Mouse (Mus musculus): Measurements from ENCODE around the gene Doc2g. TPM values are rescaled to one million over a fixed set of nuclear protein-coding genes. Genes with fewer than 3 reads are reported as not detected.

The Doc2g gene
- polyA plus RNA-seq, 1 experiment from 2014 or later = 1.9 TPM

GRCm38 (mm10) chr19:4055947-4056693 is 53.0 kb downstream of the Doc2g start:
- ATAC-seq (ENCODE audit: low FRiP score) (no peak), DNase-seq (ENCODE audit: low spot score) (no peak)
- Histone ChIP-seq H3K9ac (ENCODE audit: low read depth, low read length) (no peak overlapping the region), H3K9me3 (ENCODE audit: control insufficient read depth, low read length) (no peaks in the 10 kb centered on the region), H3K4me3 (ENCODE audit: low read depth, low read length) (no peak overlapping the region), H3K4me2 (replicated peaks; ENCODE audit: low read depth, low read length) (no peak overlapping the region), H3K36me3 (ENCODE audit: control insufficient read depth, insufficient read depth, low read length) (no peaks in the 10 kb centered on the region), H3K27ac (ENCODE audit: low read depth, low read length) (no peak overlapping the region), H3K4me1 (replicated peaks; ENCODE audit: control insufficient read depth, insufficient read depth, low read length) (no peaks in the 10 kb centered on the region), H3K27me3 (ENCODE audit: control insufficient read depth, insufficient read depth, low read length) (no peaks in the 10 kb centered on the region)
- WGBS = 64% methylated on average over 15 of the region's 15 CpGs

Other genes starting within 250 kb of the Doc2g start
- gene Kmt5b, start 235.9 kb upstream of the Doc2g start, polyA plus RNA-seq (2014; fragmentation: Nextera tagmentation; extraction: Ambion mirVana) = 43.9 and 52.7 TPM in 2 replicates
- 50.3 and 63.7 TPM in 2 replicates for gene Chka, start 151.5 kb upstream of the Doc2g start, polyA plus RNA-seq (2014; fragmentation: Nextera tagmentation; extraction: Ambion mirVana)
- gene Tcirg1, start 96.2 kb upstream of the Doc2g start, polyA plus RNA-seq (2014; fragmentation: Nextera tagmentation; extraction: Ambion mirVana) = 10.7 and 11.6 TPM in 2 replicates
- 240 and 258 TPM in 2 replicates for gene Ndufs8, start 90.5 kb upstream of the Doc2g start, polyA plus RNA-seq (2014; fragmentation: Nextera tagmentation; extraction: Ambion mirVana)
- 0.59 and 1.4 TPM in 2 replicates for gene Aldh3b1, start 73.5 kb upstream of the Doc2g start, polyA plus RNA-seq (2014; fragmentation: Nextera tagmentation; extraction: Ambion mirVana)
- gene Unc93b1, start 68.1 kb upstream of the Doc2g start, polyA plus RNA-seq (2014; fragmentation: Nextera tagmentation; extraction: Ambion mirVana) = 5.1 and 6.4 TPM in 2 replicates
- gene Aldh3b3, start 44.7 kb upstream of the Doc2g start, polyA plus RNA-seq (2014; fragmentation: Nextera tagmentation; extraction: Ambion mirVana) = not detected in 2 replicates
- 1.5 and 2.3 TPM in 2 replicates for gene Aldh3b2, start 31.0 kb upstream of the Doc2g start, polyA plus RNA-seq (2014; fragmentation: Nextera tagmentation; extraction: Ambion mirVana)
- 2.5 and 2.8 TPM in 2 replicates for gene Acy3, start 16.7 kb upstream of the Doc2g start, polyA plus RNA-seq (2014; fragmentation: Nextera tagmentation; extraction: Ambion mirVana)
- gene Tbx10, start 10.6 kb upstream of the Doc2g start, polyA plus RNA-seq (2014; fragmentation: Nextera tagmentation; extraction: Ambion mirVana) = 0.70 and 2.3 TPM in 2 replicates
- gene Nudt8, start 2.7 kb upstream of the Doc2g start, polyA plus RNA-seq (2014; fragmentation: Nextera tagmentation; extraction: Ambion mirVana) = 14.6 and 19.5 TPM in 2 replicates
- gene Gm49405, start 2.7 kb upstream of the Doc2g start, polyA plus RNA-seq (2014; fragmentation: Nextera tagmentation; extraction: Ambion mirVana) = 1.5 and 1.6 TPM in 2 replicates
- 188 and 201 TPM in 2 replicates for gene Ndufv1, start 9.5 kb downstream of the Doc2g start, polyA plus RNA-seq (2014; fragmentation: Nextera tagmentation; extraction: Ambion mirVana)
- gene Gstp1, start 34.7 kb downstream of the Doc2g start, polyA plus RNA-seq (2014; fragmentation: Nextera tagmentation; extraction: Ambion mirVana) = 343 and 348 TPM in 2 replicates
- 1.1 and 2.9 TPM in 2 replicates for gene Gstp2, start 42.7 kb downstream of the Doc2g start, polyA plus RNA-seq (2014; fragmentation: Nextera tagmentation; extraction: Ambion mirVana)
- not detected in 2 replicates for gene Gstp3, start 56.3 kb downstream of the Doc2g start, polyA plus RNA-seq (2014; fragmentation: Nextera tagmentation; extraction: Ambion mirVana)
- gene Cabp2, start 78.3 kb downstream of the Doc2g start, polyA plus RNA-seq (2014; fragmentation: Nextera tagmentation; extraction: Ambion mirVana) = not detected in 2 replicates
- 74.4 and 84.3 TPM in 2 replicates for gene Cdk2ap2, start 93.9 kb downstream of the Doc2g start, polyA plus RNA-seq (2014; fragmentation: Nextera tagmentation; extraction: Ambion mirVana)
- 12.2 and 15.4 TPM in 2 replicates for gene Pitpnm1, start 96.7 kb downstream of the Doc2g start, polyA plus RNA-seq (2014; fragmentation: Nextera tagmentation; extraction: Ambion mirVana)
- gene Aip, start 122.5 kb downstream of the Doc2g start, polyA plus RNA-seq (2014; fragmentation: Nextera tagmentation; extraction: Ambion mirVana) = 65.7 and 67.4 TPM in 2 replicates
- gene Gpr152, start 136.5 kb downstream of the Doc2g start, polyA plus RNA-seq (2014; fragmentation: Nextera tagmentation; extraction: Ambion mirVana) = not detected in 2 replicates
- not detected in 2 replicates for gene Cabp4, start 140.7 kb downstream of the Doc2g start, polyA plus RNA-seq (2014; fragmentation: Nextera tagmentation; extraction: Ambion mirVana)
- 119 and 123 TPM in 2 replicates for gene Coro1b, start 145.3 kb downstream of the Doc2g start, polyA plus RNA-seq (2014; fragmentation: Nextera tagmentation; extraction: Ambion mirVana)
- gene Ptprcap, start 150.3 kb downstream of the Doc2g start, polyA plus RNA-seq (2014; fragmentation: Nextera tagmentation; extraction: Ambion mirVana) = 1.0 and 1.1 TPM in 2 replicates
- 42.2 and 45.7 TPM in 2 replicates for gene Rps6kb2, start 160.0 kb downstream of the Doc2g start, polyA plus RNA-seq (2014; fragmentation: Nextera tagmentation; extraction: Ambion mirVana)
- 2.8 and 3.3 TPM in 2 replicates for gene Carns1, start 172.2 kb downstream of the Doc2g start, polyA plus RNA-seq (2014; fragmentation: Nextera tagmentation; extraction: Ambion mirVana)
- 0.79 and 0.96 TPM in 2 replicates for gene Tbc1d10c, start 188.0 kb downstream of the Doc2g start, polyA plus RNA-seq (2014; fragmentation: Nextera tagmentation; extraction: Ambion mirVana)
- gene Ppp1ca, start 188.8 kb downstream of the Doc2g start, polyA plus RNA-seq (2014; fragmentation: Nextera tagmentation; extraction: Ambion mirVana) = 868 and 927 TPM in 2 replicates
- gene Rad9a, start 198.3 kb downstream of the Doc2g start, polyA plus RNA-seq (2014; fragmentation: Nextera tagmentation; extraction: Ambion mirVana) = 41.6 and 42.1 TPM in 2 replicates
- 0.82 and 0.90 TPM in 2 replicates for gene Clcf1, start 210.9 kb downstream of the Doc2g start, polyA plus RNA-seq (2014; fragmentation: Nextera tagmentation; extraction: Ambion mirVana)
- not detected in 2 replicates for gene AC109138.7, start 211.0 kb downstream of the Doc2g start, polyA plus RNA-seq (2014; fragmentation: Nextera tagmentation; extraction: Ambion mirVana)
- gene Pold4, start 228.6 kb downstream of the Doc2g start, polyA plus RNA-seq (2014; fragmentation: Nextera tagmentation; extraction: Ambion mirVana) = 11.0 and 17.9 TPM in 2 replicates